Mouse (Mus musculus) kidney, postnatal 36 days (tissue): ENCODE data around the gene Sorcs1.

ENCODE experiments used
- DNase-seq, 2 experiments: peaks; one replicate each; pipeline ENCODE4 v3.0.0; 2021 to 2022; ENCODE audit warnings: mixed read lengths in 2 of 2

Gene Sorcs1

DNA sequence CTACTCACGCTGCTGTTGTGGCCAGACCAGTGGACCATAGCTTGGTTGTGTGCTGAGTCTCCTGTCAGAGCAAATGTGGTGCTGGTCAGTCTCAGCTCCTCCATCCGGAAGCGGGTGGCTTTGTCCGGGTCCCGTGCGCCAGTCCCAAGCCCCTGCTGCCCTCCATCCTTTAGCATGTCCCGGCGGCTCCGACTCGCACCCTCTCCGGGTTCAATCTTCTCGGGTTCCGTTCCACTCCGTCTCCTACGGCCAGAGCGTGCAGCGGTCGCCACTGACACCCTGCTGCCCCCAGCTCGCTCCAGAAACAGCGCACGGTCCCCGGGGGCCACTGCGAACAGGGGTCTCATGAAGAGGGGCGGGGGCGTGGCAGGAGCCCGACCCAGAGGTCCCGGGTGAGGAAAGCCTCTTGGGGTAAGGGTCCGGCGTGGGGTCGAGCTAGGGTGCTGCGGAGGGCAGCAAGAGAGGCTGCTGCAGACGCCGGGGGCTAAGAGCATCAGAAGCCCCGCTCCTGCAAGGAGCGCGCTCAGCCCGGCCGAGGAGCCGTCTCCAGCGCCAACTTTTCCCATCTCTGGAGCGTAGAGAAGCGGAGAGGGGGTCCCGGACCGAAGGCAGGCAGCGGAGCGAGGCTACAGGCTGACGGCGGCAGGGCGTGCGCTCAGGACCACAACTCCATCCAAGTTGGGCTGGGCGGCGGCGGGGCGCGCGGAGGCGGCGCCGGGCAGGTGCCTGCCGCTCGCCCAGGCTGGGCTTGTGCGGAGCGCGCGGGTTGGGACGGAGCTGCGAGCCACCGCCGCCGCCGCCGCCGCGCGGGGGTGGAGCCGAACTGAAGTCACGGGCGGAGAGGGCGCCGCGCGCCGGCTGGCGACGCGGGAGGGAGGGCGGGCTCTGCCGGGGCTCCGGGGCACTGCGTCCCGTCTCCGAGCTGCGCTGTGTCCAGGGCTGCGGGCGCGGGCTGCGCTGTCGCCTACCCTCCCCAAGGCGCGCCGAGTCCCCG lies at the start of gene Sorcs1:
Gene Sorcs1, minus strand, starts transcription at position 744 of the 994 bp plus-strand sequence.
- peak; percentile 14 to 66 for DNase-seq

DNA sequence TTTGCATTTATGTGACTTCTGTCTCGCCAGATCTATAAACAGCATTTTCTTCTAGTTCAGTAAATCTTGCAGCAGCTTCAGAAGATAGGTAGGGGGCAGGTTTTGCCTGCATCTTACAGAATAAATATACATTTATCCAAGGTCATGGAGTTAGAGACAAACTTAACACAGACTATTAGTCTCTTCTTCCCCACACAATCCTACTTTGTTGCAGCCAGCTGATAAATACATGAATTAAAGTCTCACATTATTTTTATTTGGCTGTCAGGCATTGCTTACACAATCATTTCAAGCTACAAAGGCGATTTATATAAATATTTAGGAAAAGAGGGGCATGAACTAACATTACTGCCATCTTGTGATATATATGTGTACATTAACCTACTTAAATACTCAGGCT lies 4.8 kb upstream of the Sorcs1 start:
- no peak for DNase-seq

DNA sequence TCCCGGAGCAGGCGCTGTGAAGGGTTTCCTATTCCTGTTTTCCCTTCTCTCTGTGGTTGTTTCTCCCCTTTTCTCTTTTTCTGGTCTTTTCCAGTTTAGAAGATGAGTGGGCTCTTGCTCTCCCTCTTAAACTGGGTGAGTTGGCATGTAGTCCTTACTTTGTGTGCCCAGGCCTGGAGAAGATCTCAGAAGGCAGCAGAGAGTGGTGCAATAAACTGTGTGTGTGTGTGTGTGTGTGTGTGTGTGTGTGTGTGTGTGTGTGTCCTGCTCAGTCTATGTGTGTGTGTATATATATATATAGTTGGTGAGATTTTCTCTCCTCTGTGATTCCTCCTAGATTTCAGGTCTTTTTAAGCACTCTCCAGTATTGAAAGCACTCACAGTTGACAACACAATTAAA lies 500 bp upstream of the Sorcs1 start:
- DNase-seq: no peak

DNA sequence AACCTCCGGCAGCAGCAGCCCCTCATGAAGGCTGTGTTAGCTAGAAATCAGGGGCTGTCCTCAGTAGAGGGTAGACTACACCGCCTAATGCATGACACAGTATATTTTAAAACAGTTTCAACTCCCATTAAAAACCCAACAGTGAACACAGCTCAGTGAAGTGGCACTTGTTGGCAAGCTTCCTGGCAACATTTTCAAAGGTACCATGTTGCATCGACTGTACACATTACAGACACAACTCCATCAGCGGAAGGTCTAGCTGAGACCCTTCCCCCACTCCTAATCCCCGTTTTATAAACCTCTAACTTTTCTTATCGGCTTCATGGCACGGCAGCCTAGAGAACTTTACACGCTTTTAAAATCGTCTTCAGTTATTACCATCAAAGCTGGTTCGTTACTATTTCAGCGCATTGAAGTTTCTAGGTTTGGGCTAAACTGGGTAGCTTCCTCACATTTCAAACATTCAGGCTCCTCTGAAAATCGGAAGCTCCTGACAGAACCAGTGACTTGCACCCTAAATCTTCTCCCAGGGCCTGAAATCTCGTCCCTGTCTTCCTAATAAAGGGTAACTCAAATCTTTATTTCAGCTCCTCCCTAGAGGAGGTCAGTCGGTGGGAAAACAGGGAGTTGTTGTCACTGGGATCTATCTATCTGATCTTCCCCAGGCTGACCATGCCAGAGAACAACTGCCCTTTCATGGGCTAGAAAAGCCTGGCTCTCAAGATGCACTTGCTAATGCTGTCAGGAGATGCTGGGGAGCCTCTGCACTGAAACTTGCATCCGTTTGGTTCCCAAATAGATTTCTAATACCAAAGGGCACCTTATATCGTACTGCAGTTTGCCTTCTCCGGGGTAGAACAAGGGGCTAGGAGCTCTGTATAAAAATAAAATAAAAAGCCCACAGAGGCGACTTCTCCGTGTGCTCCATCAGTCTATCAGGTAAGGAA lies 1.6 kb downstream of the Sorcs1 start:
- no peak for DNase-seq

DNA sequence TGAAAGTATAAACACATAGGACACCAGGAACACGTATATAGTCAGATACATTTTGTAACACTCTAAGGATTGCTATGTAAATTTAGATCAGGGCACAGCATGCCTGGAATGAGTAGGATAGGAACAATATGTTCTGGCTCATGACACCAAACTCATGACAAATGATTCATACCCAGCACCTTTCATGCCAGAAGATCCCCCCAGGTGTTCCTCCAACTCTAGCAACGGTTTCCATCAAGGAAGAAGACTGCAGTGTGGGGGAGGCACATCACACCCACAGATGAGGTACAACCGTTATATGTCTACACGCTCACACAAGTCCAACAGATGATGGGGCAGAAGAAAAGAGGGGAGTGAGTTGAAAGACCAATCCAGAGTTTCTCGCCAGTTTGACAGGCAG lies 3.5 kb downstream of the Sorcs1 start:
- DNase-seq: no peak

DNA sequence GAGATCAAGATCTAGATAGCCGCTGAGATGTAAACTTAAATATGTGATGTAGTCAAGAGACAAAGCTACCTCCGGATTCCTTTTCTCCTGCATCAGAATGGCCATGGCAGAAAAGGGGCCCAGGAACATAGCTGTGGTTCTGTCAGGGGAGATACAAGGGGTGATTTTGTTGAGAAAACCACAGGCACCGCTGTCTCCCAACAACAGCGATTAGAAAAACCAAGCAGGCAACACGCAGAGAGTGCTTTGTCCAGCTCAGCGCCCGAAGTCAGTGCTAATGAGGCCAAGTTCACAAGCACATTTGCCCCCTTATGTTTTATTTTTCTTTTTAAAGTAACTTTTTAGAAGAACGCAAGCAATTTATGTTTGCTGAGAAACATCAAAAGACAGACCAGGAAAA lies 10.9 kb downstream of the Sorcs1 start:
- no peak for DNase-seq

DNA sequence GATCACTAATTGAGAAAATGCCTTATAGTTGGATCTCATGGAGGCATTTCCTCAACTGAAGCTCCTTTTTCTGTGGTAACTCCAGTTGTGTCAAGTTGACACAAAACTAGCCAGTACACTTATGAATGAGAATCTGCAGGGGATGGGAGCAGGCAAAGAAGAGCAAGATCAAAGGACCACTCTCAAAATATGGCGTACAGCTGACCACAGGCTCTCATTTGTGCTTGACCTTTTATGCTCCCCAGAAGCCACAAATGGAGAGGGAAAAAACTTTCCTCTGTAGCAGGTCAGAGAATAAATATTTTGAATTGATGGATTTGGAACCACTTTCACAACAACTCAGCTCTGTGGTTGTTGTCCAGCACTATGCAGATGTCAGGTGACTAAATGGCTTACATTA lies 14.1 kb downstream of the Sorcs1 start:
- DNase-seq: no peak

DNA sequence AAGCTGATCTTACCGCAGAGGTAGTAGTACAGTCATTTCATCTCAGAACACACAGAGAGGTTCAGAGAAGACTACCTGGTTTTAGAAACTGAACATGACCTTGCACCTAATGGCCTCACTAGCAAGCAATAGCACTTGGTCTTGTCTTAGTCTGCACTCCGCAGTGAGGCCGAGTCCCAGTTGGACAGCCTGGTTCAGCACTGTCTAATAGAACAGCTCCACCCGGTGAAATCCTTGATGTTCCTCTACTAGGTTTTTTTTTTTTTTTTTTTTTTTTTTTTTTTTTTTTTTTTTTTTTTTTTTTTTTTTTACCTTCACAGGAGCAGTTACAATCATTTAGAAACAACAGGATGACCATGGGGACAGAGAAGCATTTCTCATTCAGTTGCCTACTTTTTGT lies 19.3 kb downstream of the Sorcs1 start:
- peak in 1 of 2 experiments; percentile 7 for DNase-seq

DNA sequence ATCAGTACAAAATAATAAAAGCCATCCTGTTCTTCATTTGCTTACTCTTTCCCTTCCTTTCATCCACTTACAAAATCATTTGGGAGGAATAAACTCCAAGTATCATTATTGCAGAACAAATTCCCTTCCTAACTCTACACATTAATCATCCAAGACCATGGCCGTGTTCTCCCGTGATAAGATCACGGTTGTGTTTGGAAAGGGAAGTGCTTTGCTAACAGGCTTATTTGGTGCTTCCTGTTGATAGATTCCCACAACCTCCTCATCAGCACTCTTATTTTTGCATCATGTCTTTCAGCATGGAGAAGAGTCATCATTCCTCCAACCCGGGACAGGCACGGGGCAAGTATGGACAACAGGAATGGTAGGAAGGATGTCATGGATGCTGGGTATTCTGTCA lies 25.7 kb downstream of the Sorcs1 start:
- DNase-seq: no peak

DNA sequence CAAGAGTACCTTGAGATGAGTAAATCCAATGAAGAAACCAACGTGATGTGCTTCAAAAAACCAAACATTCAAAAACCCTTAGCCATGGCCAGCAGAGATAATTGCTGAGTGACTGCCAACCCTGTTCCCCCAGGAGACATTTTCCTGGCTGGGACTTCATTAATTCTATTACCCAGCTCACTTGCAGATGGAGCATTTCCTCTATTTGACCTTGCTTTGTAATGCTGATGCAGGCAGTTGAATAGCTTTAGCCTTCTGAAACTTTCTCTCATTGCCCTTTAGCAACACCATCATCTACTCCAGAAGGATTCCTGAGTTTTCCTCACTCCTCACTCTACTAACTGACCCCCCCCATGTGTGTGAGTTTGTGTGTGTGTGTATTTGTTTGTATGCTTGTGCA lies 34.6 kb downstream of the Sorcs1 start:
- DNase-seq: no peak

DNA sequence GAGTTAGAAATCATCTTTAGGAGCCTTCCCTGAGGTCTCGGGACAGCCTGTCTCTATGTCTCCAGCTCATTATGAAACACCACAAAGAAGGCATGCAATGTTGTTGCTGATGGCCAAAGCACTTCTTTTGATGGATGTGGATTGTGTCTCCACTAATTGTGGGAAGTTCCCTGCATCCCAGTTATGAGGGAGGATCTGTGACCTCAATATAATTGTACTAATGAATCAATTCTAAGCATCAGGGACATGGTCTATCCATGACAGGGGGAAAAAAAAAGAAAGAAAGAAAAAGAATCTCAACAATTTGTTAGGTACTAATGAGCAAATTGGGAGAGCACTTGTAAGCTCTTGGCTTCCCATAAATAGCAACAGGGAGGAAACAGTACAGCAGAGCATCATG lies 36.3 kb downstream of the Sorcs1 start:
- no peak for DNase-seq

DNA sequence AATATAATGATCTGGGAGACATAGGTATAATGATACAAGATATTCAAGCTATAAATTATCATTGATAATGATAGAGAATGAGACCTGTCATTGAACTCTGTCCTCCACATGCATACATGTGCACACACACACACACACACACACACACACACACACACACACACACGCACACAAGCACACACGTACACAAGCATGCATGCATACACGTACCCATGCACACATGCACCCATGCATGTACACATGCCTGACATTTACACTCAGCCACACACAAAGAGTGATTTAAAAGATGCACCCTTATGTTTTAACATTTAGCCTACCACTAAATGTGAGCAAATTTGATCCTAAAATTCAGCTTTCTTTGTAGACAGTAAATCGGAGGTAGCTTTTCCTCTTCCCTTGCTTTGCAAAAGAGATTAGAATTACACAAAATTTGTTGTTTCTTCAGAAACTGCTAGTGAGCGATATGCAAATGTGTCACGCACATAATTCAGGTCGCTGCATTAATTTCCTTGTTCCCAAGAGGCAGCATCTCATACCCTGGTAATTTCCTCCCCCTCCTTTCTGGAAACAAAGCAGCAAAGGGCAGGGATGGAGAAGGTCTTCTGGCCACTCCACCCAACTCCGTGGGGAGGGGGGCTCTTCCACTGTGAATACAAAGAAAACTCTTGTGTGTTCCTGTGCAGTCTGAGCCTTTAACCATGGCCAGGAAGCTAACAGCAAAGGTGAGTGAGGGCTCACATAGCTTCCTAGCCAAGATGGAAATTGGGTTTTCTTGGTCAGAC lies 38.0 kb downstream of the Sorcs1 start:
- DNase-seq: no peak

DNA sequence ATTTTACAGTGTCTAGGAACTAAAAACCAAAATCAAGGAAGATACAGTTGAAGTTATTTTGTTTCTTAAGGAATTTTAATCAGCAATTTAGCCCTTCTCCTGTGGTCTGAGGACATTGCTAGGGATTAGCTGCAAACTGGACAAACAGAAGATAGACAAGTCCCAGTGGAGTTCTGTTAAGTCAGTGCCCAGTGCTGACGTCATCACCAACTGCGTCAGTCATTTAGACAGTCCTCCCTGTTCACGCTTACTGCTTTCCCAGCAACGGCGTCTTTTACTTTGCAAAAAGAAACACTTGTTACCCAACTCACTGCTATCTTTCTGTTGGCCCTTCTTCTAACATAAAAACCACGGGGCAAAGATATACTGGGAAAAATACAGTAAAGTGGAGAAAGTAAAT lies 40.3 kb downstream of the Sorcs1 start:
- DNase-seq: no peak

DNA sequence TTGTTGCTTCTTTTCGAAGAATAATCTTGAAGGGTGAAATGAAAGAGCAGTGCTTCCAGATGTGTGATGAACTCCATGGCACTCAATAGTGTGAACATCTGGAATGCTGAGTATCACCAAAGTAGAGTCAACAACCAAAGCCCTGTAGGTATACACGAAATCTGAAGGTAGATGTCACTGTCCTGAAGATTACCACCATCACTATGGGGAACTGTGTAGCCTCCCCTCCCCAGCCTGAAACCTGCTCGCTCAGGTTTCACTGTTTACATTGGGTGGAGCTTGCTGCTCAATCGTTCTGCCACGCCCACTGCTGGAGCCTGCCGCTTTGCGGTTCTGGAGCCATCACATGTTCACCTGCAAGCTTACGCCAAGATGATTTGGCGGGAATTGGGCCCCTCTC lies 64.4 kb downstream of the Sorcs1 start:
- DNase-seq: no peak

DNA sequence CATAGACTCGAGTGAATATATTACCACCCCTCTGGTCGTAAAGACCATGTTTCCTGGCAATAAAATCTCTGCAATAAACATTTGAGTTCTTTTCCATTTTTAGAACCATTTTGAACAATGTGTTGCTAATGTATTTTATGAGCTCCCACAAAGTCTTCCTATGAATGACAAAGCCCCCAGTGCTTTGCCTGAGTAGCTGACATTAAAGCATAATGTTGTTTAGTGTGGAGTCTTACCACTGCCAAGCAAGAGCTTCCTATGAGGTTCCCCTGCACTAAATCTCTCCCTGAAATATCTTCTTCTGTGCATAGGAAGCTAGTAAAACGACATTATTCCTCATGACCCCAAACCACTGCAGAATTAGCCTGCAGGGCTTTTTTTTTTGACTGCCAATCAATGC lies 66.8 kb downstream of the Sorcs1 start:
- no peak for DNase-seq

DNA sequence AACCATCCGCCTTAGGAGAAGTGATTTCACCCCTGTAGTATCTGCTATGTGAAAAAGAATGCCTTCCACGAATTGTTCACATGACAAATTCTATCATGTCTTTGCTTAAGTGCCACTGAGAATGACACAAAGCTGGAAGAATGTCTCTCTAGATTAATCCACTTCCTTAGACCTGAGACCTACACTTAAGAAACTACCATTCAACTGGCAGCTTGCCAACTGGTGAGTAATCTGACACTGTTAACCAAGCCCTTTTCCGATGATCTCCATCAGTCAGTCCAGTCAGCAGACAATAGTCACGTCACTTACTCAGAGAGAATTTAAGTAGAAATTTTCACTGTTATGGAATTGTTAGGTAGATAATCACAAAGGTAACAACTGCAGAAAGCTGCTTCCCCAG lies 74.6 kb downstream of the Sorcs1 start:
- DNase-seq: no peak

DNA sequence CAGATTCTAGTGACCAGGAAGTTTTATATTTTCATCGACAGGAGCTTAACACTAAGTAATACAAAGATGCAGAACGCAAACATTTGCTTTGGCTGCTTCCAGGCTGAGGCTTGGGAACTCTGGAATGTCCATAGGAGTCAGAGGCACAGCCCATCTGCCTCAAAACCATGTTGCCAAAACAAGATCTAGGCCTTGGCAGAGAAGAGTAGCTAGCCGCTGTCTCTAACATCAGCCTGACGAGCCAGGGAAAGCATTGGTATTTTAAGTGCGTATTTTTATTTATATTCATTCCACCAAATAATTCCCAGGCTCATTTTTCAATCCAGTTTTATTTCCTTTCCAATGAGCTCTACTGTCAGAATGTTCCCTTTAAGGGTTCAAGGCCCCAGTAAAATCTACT lies 75.1 kb downstream of the Sorcs1 start:
- DNase-seq: no peak

DNA sequence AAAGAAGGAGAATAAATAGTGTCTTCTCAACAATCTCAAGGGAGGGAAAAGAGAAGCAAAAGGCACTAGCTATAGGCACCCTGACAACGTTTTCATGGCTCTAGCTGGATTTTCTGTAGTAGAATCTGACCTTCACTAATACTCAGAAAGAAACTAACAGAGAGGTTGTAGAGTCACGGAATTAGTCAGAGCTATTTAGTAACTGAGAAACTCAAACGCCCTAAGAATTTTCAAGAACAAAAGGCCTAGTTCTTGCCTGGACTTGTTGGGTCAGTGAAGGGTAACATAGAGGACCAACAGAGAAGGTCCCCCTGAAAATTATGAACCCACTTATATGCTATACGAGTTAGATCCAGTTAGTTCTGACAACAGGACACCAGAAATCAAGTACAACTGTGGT lies 81.1 kb downstream of the Sorcs1 start:
- DNase-seq: no peak

DNA sequence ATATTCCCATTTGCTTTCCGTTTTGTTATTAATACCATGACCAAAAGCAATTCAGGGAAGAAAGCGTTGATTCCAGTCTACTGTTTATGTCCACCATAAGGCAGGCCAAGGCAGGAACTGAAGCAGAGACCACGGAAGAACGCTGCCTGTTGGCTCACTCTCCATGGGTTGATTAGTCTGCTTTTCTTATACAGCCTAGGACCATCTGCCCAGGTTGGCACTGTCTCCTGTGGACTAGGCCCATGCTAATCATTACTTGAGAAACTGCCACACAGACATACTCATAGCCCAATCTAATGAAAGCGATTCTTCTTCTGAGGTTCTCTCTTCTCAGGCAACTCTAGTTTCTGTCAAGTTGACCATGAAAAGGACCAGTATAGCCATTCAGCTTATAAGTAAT lies 92.3 kb downstream of the Sorcs1 start:
- DNase-seq: no peak

DNA sequence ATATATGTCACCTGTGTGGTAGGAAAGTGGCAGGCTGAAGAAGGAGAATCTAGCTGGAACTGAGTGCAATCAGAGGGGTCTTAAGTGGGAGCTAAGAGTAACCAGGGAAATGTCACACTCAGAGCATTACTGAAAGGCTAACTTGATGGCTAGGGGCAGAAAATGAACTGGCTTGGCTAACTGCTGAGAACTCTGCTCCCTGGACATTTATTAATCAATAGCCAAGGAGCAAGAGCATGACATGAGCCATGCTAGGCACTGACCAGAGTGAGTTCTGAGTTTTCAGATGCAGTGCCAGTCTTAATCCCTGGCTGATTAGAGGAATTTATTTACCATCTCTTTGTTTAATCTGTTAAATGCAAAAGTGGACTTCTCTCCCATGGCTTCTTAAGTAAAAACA lies 95.5 kb downstream of the Sorcs1 start:
- peak; percentile 31 to 49 for DNase-seq

DNA sequence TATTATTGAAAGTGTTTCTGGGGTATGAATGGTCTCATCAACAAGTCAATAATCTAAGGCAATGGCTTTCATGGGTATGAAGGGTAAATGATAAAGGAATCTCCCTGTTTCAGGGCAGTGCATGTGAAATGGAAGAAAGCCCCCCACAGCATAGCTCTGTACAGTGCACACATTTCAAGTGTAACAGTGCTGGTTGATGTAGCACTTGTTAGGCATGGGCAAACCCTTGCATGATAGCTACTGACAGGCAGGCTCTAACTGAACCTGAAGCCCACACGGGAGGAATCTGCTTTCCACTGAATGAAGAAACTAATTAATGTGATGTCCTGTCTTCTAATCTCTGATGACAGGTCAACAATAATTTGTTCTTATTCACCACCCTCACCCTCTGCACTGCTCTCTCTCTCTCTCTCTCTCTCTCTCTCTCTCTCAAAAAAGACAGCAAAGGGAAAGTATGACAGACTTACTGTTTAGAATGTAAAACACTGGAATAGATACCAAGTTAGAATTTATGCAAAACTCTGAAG lies 108.7 kb downstream of the Sorcs1 start:
- no peak for DNase-seq

DNA sequence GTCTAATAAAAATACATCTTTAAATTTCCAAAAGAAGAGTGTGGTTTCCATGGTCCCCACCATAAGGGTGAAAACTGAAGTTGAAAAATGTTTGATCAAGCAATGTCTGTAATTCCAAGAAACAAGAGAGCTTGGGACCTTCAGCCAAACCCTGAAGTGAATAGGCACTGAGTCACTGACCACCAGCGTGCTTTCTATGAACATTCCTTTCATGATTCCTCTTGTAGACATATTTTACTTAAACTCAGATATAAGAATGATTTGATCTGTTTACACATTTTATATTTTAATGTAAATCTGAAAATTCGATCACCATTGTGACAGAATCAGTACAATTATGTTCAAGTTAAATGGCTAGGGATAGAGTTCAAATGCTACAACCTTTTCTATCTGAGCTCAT lies 112.1 kb downstream of the Sorcs1 start:
- no peak for DNase-seq

DNA sequence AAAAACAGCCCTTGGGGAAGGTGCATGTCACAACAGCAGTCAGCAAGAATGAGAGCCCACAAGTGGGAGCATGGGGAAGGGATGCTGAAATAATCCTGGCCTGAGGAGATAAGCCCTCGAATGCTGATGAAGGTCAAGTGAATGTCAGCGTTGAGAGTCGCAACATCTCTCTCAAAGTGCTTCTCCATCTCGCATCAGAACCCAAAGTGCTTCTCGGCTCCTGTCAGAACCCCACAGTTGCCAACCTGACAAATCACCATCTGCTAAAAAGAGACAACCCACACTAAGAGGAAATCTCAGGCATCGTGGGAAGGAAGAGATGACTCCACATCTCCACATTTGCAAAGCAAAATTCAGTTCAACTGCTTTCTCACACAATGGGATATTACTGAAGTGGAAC lies 119.7 kb downstream of the Sorcs1 start:
- no peak for DNase-seq
